Mouse (Mus musculus) thymus, postnatal 14 days (tissue): ENCODE measurements at regions not wholly inside any gene's neighbourhood (a gene's known extent, or its start where the extent isn't known, plus 50 kb on each side); places are given as distances from the start of the nearest gene placed in this dataset.

Source experiments
- DNase-seq: peaks from one replicate; pipeline ENCODE4 v3.0.0; 2021

GRCm38 (mm10) chr1:92730576-92730975 is 81.9 kb upstream of the Otos start:
- DNase-seq = no peak

GRCm38 (mm10) chr1:92727961-92728360 is 79.3 kb upstream of the Otos start:
- DNase-seq = no peak

GRCm38 (mm10) chr1:92727371-92727770 is 78.7 kb upstream of the Otos start:
- DNase-seq = no peak

- no peak for DNase-seq
Observed at GRCm38 (mm10) chr1:92726341-92726740, 77.7 kb upstream of the Otos start.

- DNase-seq = no peak
Observed at GRCm38 (mm10) chr1:92724135-92724534, 75.5 kb upstream of the Otos start.

GRCm38 (mm10) chr1:92720567-92720966 is 71.9 kb upstream of the Otos start:
- DNase-seq = no peak

- DNase-seq = no peak
Observed at GRCm38 (mm10) chr1:92719864-92720263, 71.2 kb upstream of the Otos start.

GRCm38 (mm10) chr1:92718108-92718507 is 69.5 kb upstream of the Otos start:
- DNase-seq = no peak

- DNase-seq = no peak
Observed at GRCm38 (mm10) chr1:92714725-92715324, 66.2 kb upstream of the Otos start.

GRCm38 (mm10) chr1:92712366-92712765 is 63.7 kb upstream of the Otos start:
- DNase-seq = no peak

- DNase-seq = no peak
Observed at GRCm38 (mm10) chr1:92710321-92710839, 61.7 kb upstream of the Otos start.

GRCm38 (mm10) chr1:92709190-92709850 is 60.7 kb upstream of the Otos start:
- DNase-seq = no peak

- DNase-seq = no peak
Observed at GRCm38 (mm10) chr1:92707917-92708897, 59.6 kb upstream of the Otos start.

- DNase-seq = no peak
Observed at GRCm38 (mm10) chr1:92707441-92707840, 58.8 kb upstream of the Otos start.

- DNase-seq = no peak
Observed at GRCm38 (mm10) chr1:92703903-92704302, 55.3 kb upstream of the Otos start.

- no peak for DNase-seq
Observed at GRCm38 (mm10) chr1:92703270-92703669, 54.6 kb upstream of the Otos start.

GRCm38 (mm10) chr1:92700107-92700506 is 51.5 kb upstream of the Otos start:
- DNase-seq = no peak

GRCm38 (mm10) chr1:92699697-92700096 is 51.1 kb upstream of the Otos start:
- DNase-seq = no peak

GRCm38 (mm10) chr1:92699048-92699447 is 50.4 kb upstream of the Otos start:
- peak; percentile 26 for DNase-seq

- no peak for DNase-seq
Observed at GRCm38 (mm10) chr1:92698541-92698940, 49.9 kb upstream of the Otos start.
